Mouse (Mus musculus): ENCODE results near the gene Ttn.

GRCm38 (mm10) chr2:76885855-76886254 lies 96.5 kb downstream of the Ttn start:
- TF ChIP-seq CTCF (IDR thresholded peaks at IDR 0.05; ENCODE audit: extremely low read depth, insufficient read depth, insufficient read length, insufficient replicate concordance), result no peak
- no peak for TF ChIP-seq POLR2A (IDR thresholded peaks at IDR 0.05; ENCODE audit: low read depth, low read length)

Measured in spleen, adult 2 months (tissue).